Mouse (Mus musculus) testis, postnatal 14 days (tissue): ENCODE measurements around the gene Dnm1.

Source experiments
- DNase-seq: peaks from one replicate; pipeline ENCODE4 v3.0.0; 2021; ENCODE audit warnings: low spot score

The Dnm1 gene

DNA sequence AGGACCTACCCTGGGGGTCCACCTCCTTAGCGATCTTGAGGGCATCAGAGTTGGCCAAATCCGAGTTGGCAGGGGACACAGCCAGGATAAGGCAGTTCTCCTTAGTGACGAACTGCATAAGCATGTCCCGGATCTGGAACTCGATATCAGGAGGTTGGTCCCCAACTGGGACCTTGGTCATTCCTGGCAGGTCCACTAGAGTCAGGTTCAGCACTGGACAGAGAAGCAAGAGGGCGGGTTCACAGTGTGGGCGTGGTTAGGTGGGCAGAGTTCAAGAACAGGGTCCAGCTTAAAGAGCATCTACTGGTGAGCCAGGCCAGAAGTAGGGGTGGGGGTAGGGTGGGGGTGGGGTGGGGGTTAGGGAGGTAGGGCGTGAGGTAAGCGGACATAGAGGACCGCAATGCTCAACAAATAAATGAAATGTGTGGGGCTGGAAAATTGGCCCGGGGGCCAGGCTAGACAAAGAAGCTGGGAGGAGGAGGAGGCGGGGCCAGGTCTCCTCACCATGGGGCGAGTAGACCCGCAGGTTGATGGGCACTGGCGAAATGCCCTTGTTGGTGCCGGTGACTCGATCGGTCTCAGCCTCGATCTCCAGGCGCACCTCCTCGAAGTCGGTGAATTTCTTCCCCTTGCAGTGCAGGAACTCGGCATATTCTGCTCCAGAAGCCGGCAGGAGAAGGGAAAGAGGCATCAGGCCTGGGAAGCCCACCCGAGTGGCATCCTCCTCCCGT lies 13.1 kb downstream of the Dnm1 start:
- DNase-seq: no peak

DNA sequence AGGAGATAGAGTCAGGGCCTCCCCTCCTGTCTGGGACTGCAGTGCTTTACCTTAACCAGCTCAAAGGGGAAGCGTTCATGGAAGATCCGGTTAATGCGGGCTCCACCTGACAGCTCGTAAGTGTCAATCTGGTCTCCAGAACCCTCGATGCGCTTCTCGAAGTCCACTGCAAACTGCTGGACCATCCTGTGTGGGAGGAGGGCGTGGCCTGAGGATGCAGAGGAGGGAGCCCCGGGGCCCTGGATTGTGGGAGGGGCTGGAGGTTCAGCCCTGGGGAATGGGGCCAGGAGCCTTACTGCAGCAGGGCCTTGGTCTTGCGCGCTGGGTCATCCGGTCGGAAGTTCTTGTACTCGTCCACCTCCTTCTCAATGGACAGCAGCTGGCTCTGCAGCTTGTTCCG lies 17.2 kb downstream of the Dnm1 start:
- no peak for DNase-seq

DNA sequence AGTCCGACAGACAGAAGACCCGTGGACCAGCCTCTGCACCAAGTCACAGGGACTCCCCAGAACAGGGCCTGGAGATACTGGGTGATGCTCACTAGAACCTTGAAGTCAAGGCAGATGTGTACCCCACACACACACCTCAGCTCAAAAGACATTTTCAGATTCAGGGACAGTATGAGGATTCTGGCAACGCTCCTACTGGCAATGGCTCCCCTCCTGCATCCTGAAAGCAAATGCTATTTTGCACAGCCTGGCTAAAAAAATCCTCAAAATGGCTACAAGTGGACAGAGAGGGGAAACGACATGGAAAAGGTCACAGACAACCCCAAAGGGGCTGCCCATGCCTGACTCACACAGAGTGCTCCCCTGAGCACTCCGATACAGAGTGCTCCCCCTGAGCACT lies 21.0 kb downstream of the Dnm1 start:
- no peak for DNase-seq

DNA sequence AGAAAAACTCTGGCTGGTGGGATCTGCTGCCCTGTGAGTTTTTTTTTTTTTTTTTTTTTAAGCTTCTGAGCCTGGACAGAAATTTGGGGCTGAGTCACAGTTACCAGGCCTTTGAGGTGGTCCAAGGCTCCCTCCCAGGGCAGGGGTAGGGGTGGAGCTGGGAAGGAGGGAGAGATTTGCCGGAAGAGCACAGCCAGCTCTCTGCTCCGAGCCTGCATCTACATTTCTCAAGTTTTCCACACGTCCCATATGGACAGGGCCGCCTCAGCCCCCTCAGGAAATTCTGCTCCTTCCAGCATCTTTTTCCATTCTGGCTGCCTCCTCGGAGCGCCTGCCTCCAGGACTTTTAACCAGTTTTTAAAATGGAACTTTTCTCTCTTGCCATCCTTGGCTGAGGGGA lies 23.6 kb downstream of the Dnm1 start:
- no peak for DNase-seq

DNA sequence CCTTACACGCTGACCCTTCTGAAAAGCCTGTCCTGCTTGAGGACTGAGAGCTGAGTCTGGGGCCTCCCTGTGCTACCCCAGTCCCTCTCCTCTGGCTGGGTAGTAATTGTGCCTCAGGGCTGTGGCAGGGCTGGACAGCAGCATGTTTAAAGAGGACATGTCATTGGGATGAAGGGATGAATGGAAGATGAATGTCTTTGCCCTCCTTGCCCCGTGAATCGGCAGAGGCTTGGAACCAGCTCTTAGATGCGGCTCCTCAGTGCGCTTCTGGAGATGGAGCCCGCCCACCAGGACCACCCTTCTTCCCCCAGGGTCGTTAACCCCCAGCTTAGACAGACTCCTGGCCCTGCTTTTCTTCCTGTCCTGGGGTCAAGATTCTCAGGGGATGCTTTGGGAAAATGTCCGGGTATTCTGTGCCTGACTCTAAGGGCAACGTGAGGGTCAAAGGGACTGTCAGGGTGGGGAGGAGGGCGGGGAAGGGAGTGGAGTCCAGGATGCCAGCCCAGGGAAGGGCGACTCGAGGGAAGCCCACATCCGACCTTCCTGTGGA lies 24.2 kb downstream of the Dnm1 start:
- no peak for DNase-seq

DNA sequence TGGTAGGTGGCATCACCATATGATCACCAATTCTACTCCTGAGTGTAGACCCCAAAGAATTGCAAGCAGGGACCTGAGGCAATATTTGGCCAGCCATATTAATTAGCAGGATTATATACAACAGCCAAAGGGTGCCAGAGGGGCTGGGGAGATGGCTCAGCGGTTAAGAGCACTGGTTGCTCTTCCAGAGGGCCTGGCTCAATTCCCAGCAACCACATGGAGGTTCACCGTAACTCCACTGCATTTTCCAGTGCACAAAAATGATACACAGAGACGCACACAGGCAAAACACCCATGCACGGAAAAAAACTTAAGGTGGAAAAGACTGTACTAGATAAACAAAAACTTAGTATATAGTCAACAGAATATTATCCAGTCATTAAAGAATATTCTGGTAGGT lies 25.9 kb downstream of the Dnm1 start:
- DNase-seq: no peak

DNA sequence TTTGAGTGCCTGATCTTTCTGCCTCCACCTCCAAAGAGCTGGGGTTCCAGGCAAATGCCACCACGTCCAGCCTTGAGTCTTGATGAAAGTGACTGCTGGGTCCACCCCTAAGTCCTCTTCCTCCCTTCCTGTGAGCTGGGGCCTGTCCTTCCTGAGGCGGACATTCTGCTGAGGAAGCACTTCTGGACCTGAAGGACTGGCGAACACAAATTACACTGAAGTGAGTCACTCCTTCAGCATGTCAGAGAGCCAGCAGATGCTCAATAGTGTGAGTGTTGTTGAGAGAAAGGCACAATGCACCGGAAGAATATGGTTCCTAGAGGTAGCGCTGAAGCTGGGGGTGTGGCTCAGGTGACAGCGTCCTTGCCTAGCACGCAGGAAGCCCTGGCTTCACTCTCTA lies 27.8 kb downstream of the Dnm1 start:
- DNase-seq: no peak

DNA sequence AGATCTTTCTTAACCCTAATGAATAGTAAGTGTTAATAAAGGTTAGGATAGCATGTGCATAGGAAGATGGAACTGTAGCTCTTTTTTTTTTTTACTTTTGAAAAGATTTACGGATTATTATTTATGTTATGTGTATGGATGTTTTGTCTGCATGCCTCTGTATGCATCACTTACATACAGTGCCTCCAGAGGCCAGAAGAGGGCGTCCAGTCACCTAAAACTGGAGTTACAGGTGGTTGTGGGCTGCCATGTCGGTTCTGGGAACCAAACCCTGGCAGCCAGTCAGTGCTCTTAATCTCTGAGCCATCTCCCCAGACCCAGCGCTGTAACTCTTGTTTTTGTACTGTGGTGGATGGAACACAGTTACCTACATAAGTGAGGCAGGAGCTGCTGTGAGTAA lies 28.8 kb downstream of the Dnm1 start:
- DNase-seq: no peak

DNA sequence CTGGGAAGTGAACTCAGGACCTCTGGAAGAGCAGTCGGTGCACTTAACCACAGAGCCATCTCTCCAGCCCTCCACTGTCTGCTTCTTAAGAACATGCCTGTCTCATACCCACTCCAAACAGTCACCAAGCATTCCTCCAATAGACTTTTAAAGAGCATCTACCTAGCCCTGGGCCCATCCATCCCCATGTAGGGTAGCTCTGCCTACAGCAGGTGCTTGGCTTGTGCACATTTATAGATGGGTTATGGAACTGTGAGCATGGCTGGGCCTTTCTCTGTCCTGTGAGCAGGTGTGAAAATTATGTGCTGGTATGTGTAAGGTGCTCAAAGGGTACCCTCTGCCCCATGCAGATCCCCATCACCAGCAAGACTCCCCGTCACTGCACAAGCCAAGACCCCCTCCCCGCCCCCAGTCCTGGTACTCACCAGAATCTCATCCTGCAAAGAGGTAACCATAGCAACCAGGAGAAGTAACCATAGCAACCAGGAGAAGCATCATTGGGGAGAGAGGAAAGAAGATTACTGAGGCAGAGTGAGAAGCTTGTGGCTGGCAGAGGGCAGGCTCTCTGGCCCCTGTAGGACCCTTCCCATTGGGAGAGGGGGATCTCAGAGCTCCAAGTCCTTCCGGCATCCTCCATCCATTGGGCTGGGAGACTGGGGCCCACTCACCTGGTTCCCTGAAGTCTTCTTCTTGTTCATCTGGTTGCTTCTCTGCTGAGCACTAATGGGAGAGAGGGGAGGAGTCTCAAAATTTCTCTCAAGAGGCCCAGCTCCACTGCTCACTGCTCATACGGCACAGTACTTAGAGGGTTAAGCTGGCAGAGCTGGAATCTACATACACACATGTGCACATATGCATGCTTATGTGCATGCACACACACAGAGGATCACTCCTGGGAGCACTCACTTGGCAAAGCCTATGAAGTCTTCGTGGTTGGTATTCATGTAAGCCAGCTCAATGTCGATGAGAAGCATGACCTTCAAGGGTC lies 30.1 kb downstream of the Dnm1 start:
- DNase-seq: no peak

DNA sequence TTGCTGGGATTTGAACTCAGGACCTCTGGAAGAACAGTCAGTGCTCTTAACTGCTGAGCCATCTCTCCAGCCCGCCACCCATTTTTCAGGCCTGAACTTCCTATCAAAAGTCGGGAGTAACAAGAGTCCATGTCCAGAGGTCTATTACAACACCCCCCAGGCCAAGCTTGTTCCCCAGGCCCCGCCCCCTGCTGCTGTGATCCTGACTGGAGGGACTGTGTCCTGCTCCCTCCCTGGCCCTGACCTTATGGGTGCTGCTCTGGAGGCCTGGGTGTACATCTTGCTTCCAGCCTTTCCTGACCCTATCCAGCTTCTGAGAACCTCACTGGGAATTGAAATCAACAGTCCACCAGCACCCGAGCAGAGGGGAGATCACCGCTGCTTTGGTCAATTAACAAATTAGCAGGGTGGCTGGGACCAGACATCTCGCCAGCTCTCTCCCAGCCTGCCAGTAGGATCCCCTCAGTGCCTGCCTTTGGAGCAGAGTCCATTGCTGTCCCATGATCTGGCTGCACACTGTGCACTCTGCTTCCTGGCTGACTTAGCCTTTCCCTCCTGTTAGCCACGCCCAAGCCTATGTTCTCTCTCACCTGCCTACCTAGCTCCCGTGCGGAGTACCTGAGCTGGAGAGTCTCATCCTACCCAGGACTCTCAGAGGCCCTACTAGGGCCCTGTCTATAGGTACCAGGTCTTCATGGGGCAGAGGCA lies 31.4 kb downstream of the Dnm1 start:
- DNase-seq: no peak

DNA sequence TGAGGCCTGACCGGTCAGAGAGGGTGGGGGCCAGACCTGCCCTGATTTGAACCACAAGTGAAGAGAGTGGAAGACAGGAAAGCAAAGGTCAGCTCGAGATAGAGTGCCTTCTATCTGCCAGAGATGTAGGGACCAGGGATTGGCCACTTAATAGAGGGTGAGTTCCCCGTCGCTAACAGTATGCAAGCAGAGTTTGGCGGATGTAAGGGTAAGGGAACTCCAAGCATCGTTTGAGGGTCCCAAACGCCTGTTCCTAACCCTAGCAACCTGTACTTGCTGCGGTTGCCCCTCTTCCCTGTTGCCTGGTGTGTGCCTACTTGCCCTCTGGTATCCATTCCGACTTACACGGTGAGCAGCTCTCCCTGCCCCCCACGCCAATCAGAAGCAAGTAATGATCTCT lies 32.4 kb downstream of the Dnm1 start:
- DNase-seq: no peak

DNA sequence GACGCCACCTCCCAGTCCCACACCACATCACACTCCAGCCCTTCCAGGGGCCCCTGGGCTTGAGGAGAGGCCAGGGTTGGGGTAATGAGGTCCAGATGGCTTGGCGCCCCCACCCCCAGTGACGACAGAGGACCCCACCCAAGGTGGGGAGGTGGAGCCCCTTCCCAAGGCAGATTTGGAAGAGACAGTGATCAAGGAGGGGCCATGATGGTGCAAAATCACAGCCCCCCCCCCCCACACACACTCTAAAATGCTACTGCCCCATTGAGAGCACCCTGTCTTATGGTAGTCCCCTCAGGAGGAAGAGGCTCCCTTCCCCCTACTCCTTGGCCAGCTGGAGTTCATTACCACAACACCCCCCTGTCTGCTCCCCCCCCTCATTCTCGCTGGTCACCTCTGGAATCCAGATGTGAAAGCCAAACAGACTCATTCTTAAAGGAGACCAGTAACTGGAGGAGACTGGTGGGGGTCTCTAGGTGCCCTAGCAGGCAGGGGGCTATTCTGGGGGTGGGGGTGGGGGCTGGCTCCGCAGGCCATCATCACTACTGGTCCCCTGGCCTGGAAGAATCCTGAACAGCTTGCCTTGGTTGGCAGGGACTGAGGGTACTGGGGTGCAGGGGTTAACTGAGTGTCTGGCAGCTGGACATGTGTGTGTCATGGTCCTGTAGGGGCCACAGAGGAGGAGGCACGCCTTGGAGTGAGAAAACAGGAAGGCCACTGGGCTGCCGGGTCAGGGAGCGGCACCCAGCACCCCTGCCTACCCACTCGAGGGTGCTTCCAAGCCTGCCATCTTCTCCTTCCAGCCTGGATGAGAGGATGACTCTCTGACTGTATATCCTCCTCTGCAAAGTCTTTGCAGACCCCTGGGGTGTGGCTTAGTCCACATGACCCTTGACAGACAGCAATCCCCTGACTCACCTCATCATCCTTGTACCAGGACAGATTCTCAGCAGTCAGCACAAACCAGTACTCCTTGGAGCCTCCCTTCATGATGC lies 33.3 kb downstream of the Dnm1 start:
- no peak for DNase-seq

DNA sequence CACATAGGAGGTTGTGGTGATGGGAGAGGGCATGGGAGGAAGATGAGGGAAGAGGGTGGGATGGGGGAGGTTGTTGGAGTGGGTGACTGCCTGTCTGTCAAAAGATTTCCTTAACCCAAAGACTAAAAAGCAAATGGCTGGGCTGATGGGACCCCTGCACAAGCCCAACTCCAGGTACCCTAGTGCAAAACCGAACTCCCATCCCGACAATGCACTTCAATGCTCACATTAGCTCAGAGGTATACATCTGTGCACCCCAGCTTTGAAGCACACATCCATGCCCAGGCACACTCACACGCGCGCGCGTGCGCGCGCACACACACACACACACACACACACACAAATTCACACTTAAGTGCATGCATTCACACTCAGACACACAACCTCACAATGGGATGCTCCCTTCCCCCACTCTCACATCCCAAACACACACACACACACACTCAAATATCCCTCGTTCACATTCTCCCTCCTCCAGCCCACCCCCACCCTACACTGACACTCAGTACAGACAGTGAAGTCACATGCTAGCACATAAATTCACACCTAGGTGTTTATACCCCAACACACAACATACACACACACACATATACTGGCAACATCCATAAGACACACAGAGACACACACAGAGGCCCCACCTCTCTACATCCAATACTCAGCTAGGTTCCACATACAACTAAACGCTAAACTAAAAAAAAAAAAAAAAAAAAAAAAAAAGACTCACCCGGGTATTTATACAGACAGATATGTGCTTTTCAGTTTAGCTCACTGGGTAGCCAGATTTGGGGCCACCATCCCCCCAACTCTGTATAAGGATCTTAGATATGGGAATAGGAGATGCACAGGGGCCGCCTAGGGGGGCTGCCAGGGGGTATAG lies 34.2 kb downstream of the Dnm1 start:
- DNase-seq: no peak

DNA sequence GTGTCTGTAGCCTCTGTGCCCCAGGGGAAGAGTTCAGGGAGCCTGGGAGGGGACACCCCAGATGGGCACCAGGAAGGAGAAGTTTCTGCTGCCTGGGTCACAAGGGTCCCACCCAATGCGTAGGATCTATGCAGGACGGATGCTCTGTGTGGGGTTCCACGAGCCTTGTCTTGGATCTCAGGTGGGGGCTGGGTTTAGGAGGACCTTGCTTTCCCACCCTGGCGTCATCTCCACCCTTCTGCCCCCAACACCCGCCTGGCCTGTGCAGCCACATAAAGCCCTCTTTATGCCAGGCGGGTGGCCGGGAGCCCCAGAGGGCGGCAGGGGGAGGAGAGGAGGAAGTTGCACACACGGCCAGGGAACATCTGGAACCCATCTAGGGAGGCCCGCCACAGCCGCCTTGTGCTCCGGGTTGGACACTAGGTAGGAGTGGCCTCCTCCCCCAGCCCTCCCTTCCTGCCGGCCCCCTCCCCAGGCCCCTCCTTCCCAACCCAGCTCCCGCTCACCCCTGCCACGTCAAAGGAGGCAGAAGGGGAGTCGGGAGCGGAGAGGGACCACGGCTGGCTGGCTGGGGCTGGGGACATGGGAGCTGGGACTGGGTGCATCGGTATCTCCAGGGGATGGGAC lies 35.2 kb downstream of the Dnm1 start:
- DNase-seq: peak; percentile 73

DNA sequence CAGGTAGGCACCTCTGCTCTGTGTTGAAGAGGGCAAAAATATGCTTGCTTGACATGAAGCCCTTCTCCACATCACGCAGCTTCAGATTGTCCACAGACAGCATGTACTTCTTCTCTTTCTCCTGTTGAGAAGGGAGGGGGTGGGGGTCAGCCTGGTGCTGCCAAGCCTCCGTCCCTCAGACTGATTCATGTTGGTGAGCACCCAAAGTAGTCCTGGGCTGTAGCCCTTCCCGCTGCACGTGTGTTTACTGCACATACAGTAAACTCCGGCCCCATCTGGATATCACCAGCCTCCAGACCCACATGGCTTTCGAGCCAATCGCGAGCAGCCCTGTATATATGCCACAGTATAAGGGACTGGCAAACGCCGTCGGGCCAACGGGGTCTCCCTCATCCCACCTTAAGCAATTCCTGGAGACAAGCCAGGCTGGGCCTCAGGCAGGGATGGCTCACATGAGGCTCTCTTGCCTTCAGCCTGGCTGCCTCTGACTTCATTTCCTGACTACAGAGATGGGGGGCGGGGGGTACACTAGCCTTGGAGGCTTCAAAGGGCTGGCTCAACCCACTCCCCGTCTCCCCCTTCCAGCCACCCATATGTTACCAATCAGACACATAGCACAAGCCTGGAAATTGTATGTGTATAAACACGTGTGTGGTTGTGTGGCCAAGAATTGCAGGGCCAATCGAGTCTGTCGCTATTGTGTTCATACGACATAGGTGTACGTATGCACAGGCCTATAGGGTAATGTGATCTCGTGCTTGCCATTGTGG lies 36.1 kb downstream of the Dnm1 start:
- DNase-seq: no peak

DNA sequence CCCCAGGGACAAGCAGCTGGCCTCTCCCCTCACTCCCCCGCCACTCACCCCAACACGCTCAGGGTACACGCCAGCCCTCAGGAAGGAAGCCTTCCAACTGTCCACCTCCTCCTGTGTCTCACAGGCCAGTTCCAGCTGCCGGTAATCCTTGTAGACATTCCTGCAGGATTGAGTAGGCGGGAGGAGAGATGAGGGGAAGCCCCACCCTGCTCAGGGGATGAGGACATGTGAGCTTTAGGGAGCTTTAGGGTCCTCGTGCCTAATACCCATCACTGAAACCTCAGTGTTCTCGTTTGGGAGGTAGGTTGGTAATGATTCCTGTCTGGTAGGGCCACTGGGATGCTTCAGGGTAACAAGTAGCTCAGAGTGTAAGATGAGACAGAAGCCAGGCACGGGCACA lies 37.4 kb downstream of the Dnm1 start:
- DNase-seq: peak; percentile 51

DNA sequence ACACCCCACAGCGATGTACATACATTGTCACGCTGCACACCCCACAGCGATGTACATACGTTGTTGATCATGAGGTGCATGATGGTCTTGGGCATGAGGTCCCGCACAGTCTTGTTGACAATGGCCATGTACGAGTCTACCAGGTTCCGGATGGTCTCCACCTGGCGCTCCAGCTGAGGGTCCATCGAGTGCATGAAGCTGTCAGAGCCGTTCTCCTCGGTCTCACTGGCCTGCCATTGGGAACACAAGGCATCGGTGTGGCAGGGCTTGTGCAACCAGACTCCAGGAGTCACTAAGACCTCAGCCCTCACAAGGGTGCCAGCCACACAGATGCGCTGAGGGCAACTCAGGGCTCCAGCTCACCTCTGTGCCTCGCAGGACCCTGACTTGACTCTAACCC lies 38.3 kb downstream of the Dnm1 start:
- no peak for DNase-seq

DNA sequence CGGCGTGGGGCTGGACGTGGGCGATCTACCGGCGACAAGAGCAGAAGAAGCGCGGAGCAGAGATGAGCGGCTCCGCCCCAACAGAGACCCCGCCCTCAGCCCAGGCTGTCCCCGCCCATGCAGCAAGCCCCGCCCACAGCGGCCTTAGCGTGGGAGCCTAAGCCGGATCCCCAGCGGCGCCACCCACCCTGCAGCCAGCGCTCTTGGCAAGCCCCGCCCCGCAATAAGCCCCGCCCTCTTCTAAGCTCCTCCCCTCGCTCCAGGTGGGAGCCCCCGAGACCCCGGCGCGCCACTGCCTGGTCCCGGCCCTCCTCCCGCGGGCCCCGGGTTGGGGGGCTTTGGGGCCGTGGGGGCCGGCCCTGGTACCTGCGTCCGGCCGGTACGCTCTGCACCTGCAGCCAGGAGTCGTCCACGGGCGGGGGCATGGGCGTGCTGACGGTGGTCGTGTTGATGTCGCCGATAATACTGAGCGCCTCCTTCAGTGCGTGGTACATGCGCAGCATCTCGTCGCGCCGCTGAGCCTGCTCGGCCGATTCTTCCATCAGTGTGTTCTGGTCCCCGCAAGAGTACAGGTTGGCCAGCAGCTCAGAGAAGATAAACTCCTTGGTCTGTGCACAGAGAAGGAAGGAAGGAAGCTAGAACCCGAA lies 40.7 kb downstream of the Dnm1 start:
- peak; percentile 92 for DNase-seq
